Mouse (Mus musculus): ENCODE measurements around the gene Shb. TPM values are rescaled to one million over a fixed set of nuclear protein-coding genes. Genes with fewer than 3 reads are reported as not detected.

The Shb gene
- polyA plus RNA-seq, 1 experiment from 2014 or later = 2.5 TPM

DNA sequence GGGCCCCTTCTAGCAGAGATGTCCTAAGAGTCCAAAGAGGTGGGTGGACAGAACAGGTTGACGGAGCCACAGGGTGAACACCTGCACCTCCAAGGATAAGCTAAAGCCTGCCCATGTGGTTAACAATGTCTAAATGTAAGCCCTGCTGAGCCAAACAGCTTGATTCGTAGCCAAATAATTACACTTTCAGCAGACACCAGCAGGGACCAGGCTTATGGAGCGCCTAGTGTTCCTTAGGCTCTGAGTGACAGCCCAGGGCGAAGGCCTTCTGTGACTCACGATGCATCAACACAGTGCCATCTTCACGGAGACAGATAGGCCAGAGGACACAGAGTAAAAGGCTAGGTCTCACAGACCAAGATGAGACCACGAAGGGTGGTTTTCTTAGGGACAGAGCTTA lies 102.8 kb downstream of the Shb start:
- Histone ChIP-seq H3K9ac (replicated peaks) (no peak overlapping the region), H3K9me3 (ENCODE audit: low read length) (no peaks in the 10 kb centered on the region), H3K4me1 (ENCODE audit: insufficient read depth) (no peaks in the 10 kb centered on the region), H3K4me2 (ENCODE audit: low read depth, low read length) (no peak overlapping the region), H3K27ac (ENCODE audit: low read depth) (no peak overlapping the region), H3K4me3 (ENCODE audit: low read depth, low read length) (no peak overlapping the region), H3K36me3 (replicated peaks; ENCODE audit: insufficient read depth, low read length) (0 out of 2 replicates have a peak, but pooled peaks cover 2% of the 10 kb centered on the region), H3K27me3 (ENCODE audit: insufficient read depth, low read length) (no peaks in the 10 kb centered on the region)
- 75% methylated on average over 7 of the region's 7 CpGs for WGBS (ENCODE audit: insufficient replicate concordance)
- no peak for ATAC-seq
- no peak for TF ChIP-seq CTCF (IDR thresholded peaks at IDR 0.05; ENCODE audit: low read depth)
- DNase-seq = no peak

DNA sequence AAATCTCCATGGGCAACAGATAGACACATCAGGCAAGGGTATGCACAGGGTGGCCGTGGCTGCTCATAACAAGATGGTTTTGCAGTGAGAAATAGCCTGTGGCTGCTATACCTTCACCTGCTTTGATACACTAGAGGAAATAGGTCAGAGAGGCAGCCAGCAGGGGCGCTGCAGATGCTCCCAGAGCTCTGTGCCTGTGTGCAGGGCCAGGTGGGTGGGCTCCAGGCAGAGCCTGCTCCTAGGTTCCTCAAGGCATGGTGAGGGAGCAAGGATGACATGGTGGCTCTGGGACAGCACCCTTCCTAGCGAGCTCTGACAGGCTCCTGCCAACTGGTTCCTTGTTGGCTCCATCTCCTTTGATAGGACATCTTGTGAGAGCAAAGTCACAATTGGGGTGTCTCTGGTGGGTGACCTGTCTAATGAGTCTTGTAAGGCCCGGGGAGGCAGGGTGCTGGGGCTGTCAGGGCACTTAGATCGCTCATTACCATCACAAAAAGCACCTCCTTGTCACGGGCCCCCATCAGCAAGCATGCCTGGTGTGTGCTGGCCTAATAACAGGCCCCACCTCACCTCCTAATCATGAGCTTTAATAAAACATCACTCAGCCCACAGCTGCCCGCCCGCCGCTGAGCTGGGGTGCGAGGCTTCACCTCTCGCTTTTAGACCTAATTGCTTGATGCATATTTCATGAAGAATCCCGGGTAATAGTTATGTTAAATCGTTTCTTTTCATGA lies 105.4 kb downstream of the Shb start:
- no peak overlapping the region for H3K4me3 ChIP-seq (ENCODE audit: low read depth, low read length)
- H3K27ac ChIP-seq (ENCODE audit: low read depth) = no peak overlapping the region
- H3K27me3 ChIP-seq (ENCODE audit: insufficient read depth, low read length) = no peaks in the 10 kb centered on the region
- DNase-seq (no peak), ATAC-seq (no peak)
- H3K36me3 ChIP-seq (replicated peaks; ENCODE audit: insufficient read depth, low read length) = peaks cover 13% of the 10 kb centered on the region
- 75% methylated on average over 13 of the region's 13 CpGs for WGBS (ENCODE audit: insufficient replicate concordance)
- H3K4me1 ChIP-seq (ENCODE audit: insufficient read depth) = no peaks in the 10 kb centered on the region
- no peaks in the 10 kb centered on the region for H3K9me3 ChIP-seq (ENCODE audit: low read length)
- H3K9ac ChIP-seq (replicated peaks) = no peak overlapping the region
- peak; percentile 51 for TF ChIP-seq CTCF (IDR thresholded peaks at IDR 0.05; ENCODE audit: low read depth)
- TF ChIP-seq EP300 (IDR thresholded peaks at IDR 0.05; ENCODE audit: low read depth) = no peak
- H3K4me2 ChIP-seq (ENCODE audit: low read depth, low read length) = no peak overlapping the region

DNA sequence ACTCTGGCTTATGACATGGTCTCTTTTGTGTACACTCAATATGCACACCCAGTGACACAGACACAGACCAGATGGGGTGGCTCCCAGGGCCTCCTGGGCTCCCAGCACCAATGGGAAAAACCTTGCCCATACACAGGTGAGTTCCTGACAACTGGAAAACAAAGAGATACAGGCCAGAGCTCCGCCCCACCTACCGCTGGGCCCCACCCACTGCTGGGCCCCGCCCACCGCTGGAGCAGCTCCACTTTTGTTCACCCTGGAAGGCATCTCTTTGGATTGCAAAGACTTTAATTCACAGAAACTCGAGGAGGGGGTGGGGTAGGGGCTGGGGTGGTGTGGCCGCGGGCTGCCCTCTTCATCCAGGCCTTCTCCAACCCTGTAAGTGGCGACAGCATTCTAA lies 108.9 kb downstream of the Shb start:
- H3K27ac ChIP-seq (ENCODE audit: low read depth) = no peak overlapping the region
- WGBS (ENCODE audit: insufficient replicate concordance) = 59% methylated on average over 8 of the region's 8 CpGs
- H3K9ac ChIP-seq (replicated peaks) = no peak overlapping the region
- no peak overlapping the region for H3K4me3 ChIP-seq (ENCODE audit: low read depth, low read length)
- H3K9me3 ChIP-seq (ENCODE audit: low read length) = no peaks in the 10 kb centered on the region
- peaks cover 9% of the 10 kb centered on the region; the same call in 1 of the 2 replicates for H3K4me1 ChIP-seq (ENCODE audit: insufficient read depth)
- no peaks in the 10 kb centered on the region for H3K27me3 ChIP-seq (ENCODE audit: insufficient read depth, low read length)
- no peak overlapping the region for H3K4me2 ChIP-seq (ENCODE audit: low read depth, low read length)
- ATAC-seq (no peak), DNase-seq (no peak)
- peaks cover 12% of the 10 kb centered on the region for H3K36me3 ChIP-seq (replicated peaks; ENCODE audit: insufficient read depth, low read length)
- TF ChIP-seq CTCF (IDR thresholded peaks at IDR 0.05; ENCODE audit: low read depth) = no peak
- no peak for TF ChIP-seq EP300 (IDR thresholded peaks at IDR 0.05; ENCODE audit: low read depth)

DNA sequence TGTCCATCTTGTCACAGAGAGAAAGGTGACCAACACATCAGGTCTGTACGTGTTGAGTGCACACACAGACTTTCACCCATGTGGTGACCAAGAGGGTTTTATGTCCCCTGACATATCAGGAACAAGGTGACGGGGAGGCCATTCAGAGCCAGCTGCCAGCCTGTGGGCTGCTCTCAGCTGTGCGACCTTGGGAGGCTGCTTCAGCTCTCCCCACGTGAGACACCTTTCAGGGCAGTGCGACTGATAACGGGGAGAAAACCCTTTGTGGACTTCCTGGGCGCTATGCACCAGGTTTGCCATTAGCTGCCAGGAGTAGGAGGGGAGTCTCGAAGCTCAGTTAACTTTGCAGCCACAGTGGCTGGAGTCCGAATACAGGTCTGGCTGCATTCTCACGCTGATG lies 109.6 kb downstream of the Shb start:
- H3K9ac ChIP-seq (replicated peaks) = no peak overlapping the region
- 77% methylated on average over 10 of the region's 10 CpGs for WGBS (ENCODE audit: insufficient replicate concordance)
- ATAC-seq (no peak), DNase-seq (no peak)
- H3K4me1 ChIP-seq (ENCODE audit: insufficient read depth) = peaks cover 9% of the 10 kb centered on the region; the same call in 1 of the 2 replicates
- H3K36me3 ChIP-seq (replicated peaks; ENCODE audit: insufficient read depth, low read length) = peaks cover 12% of the 10 kb centered on the region
- no peak for TF ChIP-seq CTCF (IDR thresholded peaks at IDR 0.05; ENCODE audit: low read depth)
- no peak for TF ChIP-seq EP300 (IDR thresholded peaks at IDR 0.05; ENCODE audit: low read depth)
- no peak overlapping the region for H3K27ac ChIP-seq (ENCODE audit: low read depth)
- no peak overlapping the region for H3K4me3 ChIP-seq (ENCODE audit: low read depth, low read length)
- no peaks in the 10 kb centered on the region for H3K9me3 ChIP-seq (ENCODE audit: low read length)
- no peak overlapping the region for H3K4me2 ChIP-seq (ENCODE audit: low read depth, low read length)
- H3K27me3 ChIP-seq (ENCODE audit: insufficient read depth, low read length) = no peaks in the 10 kb centered on the region

DNA sequence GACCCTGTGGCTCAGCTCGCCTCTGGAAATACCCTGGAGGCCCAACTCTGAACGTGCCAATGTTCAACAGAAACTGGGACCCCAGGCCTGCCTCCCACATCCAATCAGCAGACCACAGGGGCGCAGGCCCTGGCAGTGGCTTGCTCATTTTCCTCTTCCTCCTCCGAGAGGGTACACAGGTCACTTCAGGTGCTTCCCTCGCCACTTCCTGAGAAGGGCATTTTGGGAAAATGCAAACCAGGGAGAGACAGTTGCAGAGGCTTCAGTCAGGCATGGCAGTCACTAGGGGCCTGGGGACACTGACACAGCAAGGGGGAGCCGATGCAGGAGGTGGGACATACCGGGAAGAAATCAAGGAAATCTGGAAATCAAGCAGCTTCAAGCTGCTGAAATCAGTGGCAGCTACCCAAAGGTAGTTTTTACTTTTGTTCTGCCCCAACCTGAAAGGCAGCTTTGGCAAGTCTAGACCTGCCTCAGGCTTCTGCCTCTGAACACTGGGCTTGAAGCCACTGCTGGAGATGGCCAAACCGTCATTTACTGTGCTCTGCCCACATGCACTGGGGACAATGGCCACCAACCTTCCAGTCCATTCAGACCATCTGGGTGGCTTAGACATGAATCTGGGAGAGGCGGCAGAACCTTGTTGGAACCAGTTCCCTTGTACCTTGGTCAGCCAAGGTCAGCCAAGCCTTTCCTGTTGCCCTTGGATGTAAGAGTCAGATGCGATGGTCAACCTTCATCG lies 110.6 kb downstream of the Shb start:
- H3K27me3 ChIP-seq (ENCODE audit: insufficient read depth, low read length) = no peaks in the 10 kb centered on the region
- no peak for ATAC-seq
- 75% methylated on average over 11 of the region's 11 CpGs for WGBS (ENCODE audit: insufficient replicate concordance)
- H3K4me2 ChIP-seq (ENCODE audit: low read depth, low read length) = no peak overlapping the region
- H3K27ac ChIP-seq (ENCODE audit: low read depth) = no peak overlapping the region
- H3K36me3 ChIP-seq (replicated peaks; ENCODE audit: insufficient read depth, low read length) = peaks cover 12% of the 10 kb centered on the region
- H3K9ac ChIP-seq (replicated peaks) = no peak overlapping the region
- no peak for TF ChIP-seq EP300 (IDR thresholded peaks at IDR 0.05; ENCODE audit: low read depth)
- no peak for TF ChIP-seq CTCF (IDR thresholded peaks at IDR 0.05; ENCODE audit: low read depth)
- H3K4me3 ChIP-seq (ENCODE audit: low read depth, low read length) = no peak overlapping the region
- no peak for DNase-seq
- H3K9me3 ChIP-seq (ENCODE audit: low read length) = no peaks in the 10 kb centered on the region; the same call in 1 of the 2 replicates
- H3K4me1 ChIP-seq (ENCODE audit: insufficient read depth) = peaks cover 9% of the 10 kb centered on the region; the same call in 1 of the 2 replicates

DNA sequence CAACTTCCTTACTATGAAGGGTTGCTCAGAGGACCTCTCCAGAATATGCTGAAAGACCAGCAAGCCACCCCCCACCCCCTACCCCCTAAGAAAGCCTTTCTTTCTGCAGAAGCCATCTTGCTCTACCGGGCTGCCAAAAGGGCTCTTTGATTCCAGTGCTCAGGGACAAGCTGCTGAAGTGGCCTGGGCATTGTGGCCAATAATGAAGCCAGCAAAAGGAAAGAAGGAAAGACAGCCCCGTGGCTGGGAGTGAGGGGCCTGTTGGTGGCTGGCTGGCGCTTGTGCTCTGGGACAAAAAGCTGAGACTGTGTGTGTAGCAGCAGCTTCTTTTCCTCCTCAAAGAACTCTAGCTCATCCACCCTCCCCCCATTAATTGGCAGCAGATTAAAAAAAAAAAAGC lies 111.5 kb downstream of the Shb start:
- H3K36me3 ChIP-seq (replicated peaks; ENCODE audit: insufficient read depth, low read length) = peaks cover 12% of the 10 kb centered on the region
- H3K9me3 ChIP-seq (ENCODE audit: low read length) = no peaks in the 10 kb centered on the region; the same call in 1 of the 2 replicates
- WGBS (ENCODE audit: insufficient replicate concordance) = 64% methylated on average over 3 of the region's 3 CpGs
- TF ChIP-seq EP300 (IDR thresholded peaks at IDR 0.05; ENCODE audit: low read depth) (no peak), CTCF (IDR thresholded peaks at IDR 0.05; ENCODE audit: low read depth) (no peak)
- H3K27me3 ChIP-seq (ENCODE audit: insufficient read depth, low read length) = peaks cover 7% of the 10 kb centered on the region; the same call in 1 of the 2 replicates
- H3K4me3 ChIP-seq (ENCODE audit: low read depth, low read length) = no peak overlapping the region
- H3K27ac ChIP-seq (ENCODE audit: low read depth) = no peak overlapping the region
- no peak overlapping the region for H3K4me2 ChIP-seq (ENCODE audit: low read depth, low read length)
- ATAC-seq = no peak
- no peak overlapping the region; the same call in 1 of the 2 replicates for H3K9ac ChIP-seq (replicated peaks)
- peaks cover 9% of the 10 kb centered on the region; the same call in 1 of the 2 replicates for H3K4me1 ChIP-seq (ENCODE audit: insufficient read depth)
- DNase-seq = no peak

All from liver, postnatal 0 days (tissue).